Mouse (Mus musculus) neural tube, embryonic 13.5 days (tissue): Measurements from ENCODE around the gene Vpreb1. TPM values are rescaled to one million over a fixed set of nuclear protein-coding genes. Genes with fewer than 3 reads are reported as not detected.

Source experiments
- ATAC-seq: fragments of 200-750 bp; cut with Nextera tagmentation; 2 replicates; pipeline ENCODE4 v1.8.0; 2017; ENCODE audit warnings: low read depth, mild to moderate bottlenecking, moderate TSS enrichment, moderate library complexity
- H3K27ac ChIP-seq: fragments of 300-500 bp; sonication (generic); replicated peaks from 2 replicates; pipeline ENCODE4 v1.5.1; 2015; ENCODE audit warnings: moderate library complexity, mild to moderate bottlenecking, inconsistent platforms
- H3K27me3 ChIP-seq: fragments of 300-500 bp; sonication (generic); 2 replicates; pipeline ENCODE4 v1.6.1; 2015; ENCODE audit warnings: mild to moderate bottlenecking, inconsistent platforms
- H3K36me3 ChIP-seq: fragments of 300-500 bp; sonication (generic); 2 replicates; pipeline ENCODE4 v1.6.1; 2015; ENCODE audit warnings: mild to moderate bottlenecking, inconsistent platforms
- H3K4me1 ChIP-seq: fragments of 300-500 bp; sonication (generic); replicated peaks from 2 replicates; pipeline ENCODE4 v1.6.1; 2015; ENCODE audit warnings: inconsistent platforms
- H3K4me2 ChIP-seq: fragments of 300-500 bp; sonication (generic); 2 replicates; pipeline ENCODE4 v1.6.1; 2015; ENCODE audit warnings: inconsistent platforms, mild to moderate bottlenecking, moderate library complexity
- H3K4me3 ChIP-seq: fragments of 300-500 bp; sonication (generic); 2 replicates; pipeline ENCODE4 v1.5.1; 2015; ENCODE audit warnings: mild to moderate bottlenecking, inconsistent platforms
- H3K9ac ChIP-seq: fragments of 300-500 bp; sonication (generic); 2 replicates; pipeline ENCODE4 v1.6.1; 2015; ENCODE audit warnings: moderate library complexity, mild to moderate bottlenecking, inconsistent platforms
- H3K9me3 ChIP-seq: fragments of 300-500 bp; sonication (generic); 2 replicates; pipeline ENCODE4 v1.6.1; 2016; ENCODE audit warnings: inconsistent platforms
- WGBS: fragments of 180-500 bp; shearing (Covaris S2); methylation state at CpG from one replicate; pipeline ENCODE4 v1.1.7; 2015; 5-methylcytosine and 5-hydroxymethylcytosine counted together
- polyA plus RNA-seq: library from polyadenylated mRNA; unstranded; fragments of >200 nt; fragmentation: Nextera tagmentation; extraction: Ambion mirVana; gene quantifications from 2 replicates; pipeline ENCODE4 v1.2.1, GENCODE M21; 2015

Gene Vpreb1
- polyA plus RNA-seq, 1 experiment from 2014 or later = 1.2 TPM

DNA sequence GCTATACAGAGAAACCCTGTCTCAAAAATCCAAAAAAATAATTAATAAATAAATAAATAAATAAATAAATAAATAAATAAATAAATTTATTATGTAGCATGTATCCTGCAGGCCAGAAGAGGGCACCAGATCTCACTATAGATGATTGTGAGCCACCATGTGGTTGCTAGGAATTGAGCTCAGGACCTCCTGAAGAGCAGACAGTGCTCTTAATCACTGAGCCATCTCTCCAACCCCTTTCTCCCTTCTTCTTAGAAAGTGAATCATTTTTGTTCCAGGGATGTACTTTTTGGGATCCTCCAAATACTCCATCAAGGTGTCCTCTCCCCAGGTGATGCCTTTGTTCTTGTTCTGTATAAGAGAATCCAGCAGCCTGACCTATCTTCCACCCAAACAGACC, 21.4 kb downstream of the Vpreb1 start:
- Histone ChIP-seq H3K4me3 (no peak overlapping the region), H3K4me1 (no peaks in the 10 kb centered on the region), H3K27me3 (no peaks in the 10 kb centered on the region), H3K4me2 (no peak overlapping the region), H3K9ac (no peak overlapping the region), H3K36me3 (no peaks in the 10 kb centered on the region), H3K27ac (no peak overlapping the region), H3K9me3 (0 out of 2 replicates have a peak, but pooled peaks cover 6% of the 10 kb centered on the region)
- ATAC-seq = no peak

DNA sequence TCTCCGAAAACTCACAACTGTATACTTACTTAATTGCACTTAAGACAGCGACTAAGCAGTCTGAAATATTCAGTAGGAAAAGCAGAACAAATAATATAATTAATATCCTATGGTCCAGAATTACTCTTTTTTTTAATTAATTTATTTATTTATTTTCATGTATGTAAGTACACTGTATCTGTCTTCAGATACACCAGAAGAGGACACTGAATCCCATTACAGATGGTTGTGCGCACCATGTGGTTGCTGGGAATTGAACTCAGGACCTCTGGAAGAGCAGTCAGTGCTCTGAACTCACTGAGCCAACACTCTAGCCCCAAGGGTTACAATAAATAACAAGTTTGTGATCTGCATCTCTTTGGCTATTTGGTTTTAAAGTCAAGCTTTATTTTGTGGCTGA, 41.0 kb downstream of the Vpreb1 start:
- Histone ChIP-seq H3K36me3 (no peaks in the 10 kb centered on the region), H3K9me3 (no peaks in the 10 kb centered on the region), H3K27ac (no peak overlapping the region), H3K4me2 (peak overlapping the region; percentile 84), H3K27me3 (no peaks in the 10 kb centered on the region), H3K9ac (no peak overlapping the region), H3K4me1 (0 out of 2 replicates have a peak, but pooled peaks cover 7% of the 10 kb centered on the region), H3K4me3 (peak overlapping the region; percentile 61; the same call in 1 of the 2 replicates)
- ATAC-seq = no peak
- WGBS = 86% methylated on average over 3 of the region's 3 CpGs

DNA sequence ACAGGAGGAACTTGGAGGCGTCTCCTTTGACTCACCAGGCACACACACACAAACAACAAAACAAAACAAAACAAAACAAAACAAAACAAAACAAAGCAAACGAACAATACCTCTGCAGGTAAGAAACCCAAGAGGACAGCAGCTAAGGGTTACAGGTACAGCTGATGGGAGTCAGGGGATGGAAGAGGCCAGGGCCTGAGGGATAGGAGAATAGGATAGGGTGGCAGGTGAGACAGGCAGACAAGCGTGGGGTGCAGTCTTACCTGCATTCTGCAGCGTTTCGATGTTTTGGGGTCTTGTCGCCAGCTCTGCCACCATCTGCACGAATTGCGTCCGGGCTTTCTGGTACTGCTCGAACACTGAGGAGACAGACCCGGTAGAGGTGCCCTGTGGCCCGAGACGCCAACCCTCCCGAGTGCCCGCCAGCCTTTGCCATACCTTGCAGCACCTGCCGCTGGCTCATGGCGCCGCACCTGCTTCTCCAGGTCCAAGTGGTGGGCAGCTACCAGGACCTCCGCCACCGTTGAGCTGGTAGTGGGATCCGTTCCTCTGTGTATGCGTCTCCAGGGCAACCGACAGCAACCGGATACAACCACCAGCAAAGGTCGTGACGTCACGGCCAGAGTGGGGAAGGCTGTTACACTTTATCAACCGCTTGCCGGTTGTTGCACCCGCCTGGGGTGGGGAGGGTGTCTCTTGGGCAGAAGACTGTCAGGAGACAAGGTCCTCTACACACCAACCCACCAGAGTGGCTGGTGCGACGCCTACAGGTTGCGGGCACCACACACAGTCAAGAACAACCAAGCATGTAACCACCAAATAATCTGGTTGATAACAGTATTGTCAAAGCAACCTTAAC, 41.7 kb downstream of the Vpreb1 start, which contains the start of gene Spag6l:
TSS of gene Spag6l (minus strand) at position 700 of the 859 bp plus-strand sequence.
- Histone ChIP-seq H3K4me1 (0 out of 2 replicates have a peak, but pooled peaks cover 7% of the 10 kb centered on the region), H3K27ac (no peak within 1 kb of the TSS), H3K27me3 (no peaks in the 10 kb centered on the region), H3K36me3 (no peaks in the 10 kb centered on the region), H3K4me3 (peak within 1 kb of the TSS; percentile 61), H3K9ac (peak within 1 kb of the TSS; percentile 70), H3K4me2 (peak within 1 kb of the TSS; percentile 84), H3K9me3 (no peaks in the 10 kb centered on the region)
- 7% methylated on average over 33 of the region's 33 CpGs for WGBS
- ATAC-seq = peak; percentile 97

DNA sequence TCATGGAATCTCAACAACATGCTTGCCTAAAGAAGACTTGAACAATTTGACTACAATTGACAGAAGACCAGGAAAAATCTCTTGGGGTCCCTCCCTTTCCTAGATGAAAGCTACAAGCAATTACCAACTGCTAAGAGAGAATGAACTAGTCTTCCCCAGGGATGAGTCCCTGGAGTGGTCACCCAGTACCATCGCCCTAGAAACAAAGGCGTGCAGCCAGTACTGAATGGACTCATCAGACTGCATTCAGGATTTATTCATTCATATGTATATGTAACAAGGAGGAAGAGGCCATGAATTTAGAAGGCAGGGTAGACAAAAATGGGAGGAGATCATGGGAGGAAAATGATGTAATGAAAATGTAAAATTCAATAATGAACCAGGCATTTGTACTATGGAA, 44.4 kb downstream of the Vpreb1 start:
- no peaks in the 10 kb centered on the region for H3K27me3 ChIP-seq
- 0 out of 2 replicates have a peak, but pooled peaks cover 7% of the 10 kb centered on the region for H3K4me1 ChIP-seq
- ATAC-seq = no peak
- WGBS = 87% methylated on average over 2 of the region's 2 CpGs
- no peaks in the 10 kb centered on the region for H3K36me3 ChIP-seq
- H3K27ac ChIP-seq = no peak overlapping the region
- no peak overlapping the region for H3K9ac ChIP-seq
- no peak overlapping the region for H3K4me2 ChIP-seq
- no peaks in the 10 kb centered on the region for H3K9me3 ChIP-seq
- H3K4me3 ChIP-seq = no peak overlapping the region

DNA sequence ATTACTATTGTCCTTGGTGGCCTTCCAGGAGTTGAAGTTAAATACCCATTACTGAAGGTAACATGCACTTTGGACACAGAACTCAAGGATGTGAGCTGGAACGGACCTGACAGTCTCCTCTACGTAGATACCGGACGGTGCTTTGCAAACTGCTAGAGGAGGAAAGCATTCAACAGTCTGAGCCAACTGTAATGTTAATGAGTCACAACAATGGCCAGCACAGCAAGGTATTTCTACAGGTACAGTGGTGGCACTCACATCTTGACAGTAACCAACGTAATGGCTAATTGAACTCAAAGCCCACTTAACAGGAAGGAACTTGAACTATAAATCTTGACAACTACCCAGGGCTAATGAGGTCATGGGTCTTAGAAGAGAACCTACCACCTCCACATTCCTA, 45.2 kb downstream of the Vpreb1 start:
- no peak overlapping the region for H3K9ac ChIP-seq
- H3K27me3 ChIP-seq = no peaks in the 10 kb centered on the region
- no peak overlapping the region for H3K27ac ChIP-seq
- H3K4me1 ChIP-seq = 0 out of 2 replicates have a peak, but pooled peaks cover 7% of the 10 kb centered on the region
- no peak overlapping the region for H3K4me2 ChIP-seq
- no peak overlapping the region for H3K4me3 ChIP-seq
- WGBS = 44% methylated on average over 5 of the region's 5 CpGs
- ATAC-seq = no peak
- no peaks in the 10 kb centered on the region for H3K36me3 ChIP-seq
- no peaks in the 10 kb centered on the region for H3K9me3 ChIP-seq

Other genes with a start within 250 kb of the Vpreb1 start
- 0.22 TPM in 1 of 2 replicates, not detected in the other for gene Olfr19, start 194.4 kb downstream of the Vpreb1 start, polyA plus RNA-seq
- gene Spag6l, start 41.4 kb downstream of the Vpreb1 start, polyA plus RNA-seq = 9.7 and 10.5 TPM in 2 replicates
- 0.22 TPM in 1 of 2 replicates, not detected in the other for gene Igll1, start 6.9 kb downstream of the Vpreb1 start, polyA plus RNA-seq
- gene Top3b, start 107 bp downstream of the Vpreb1 start, polyA plus RNA-seq = 65.0 and 66.5 TPM in 2 replicates
- gene Ppm1f, start 25.6 kb upstream of the Vpreb1 start, polyA plus RNA-seq = 22.7 and 24.7 TPM in 2 replicates
- 174 and 180 TPM in 2 replicates for gene Mapk1, start 112.5 kb upstream of the Vpreb1 start, polyA plus RNA-seq
- gene Ypel1, start 198.9 kb upstream of the Vpreb1 start, polyA plus RNA-seq = 81.2 and 94.0 TPM in 2 replicates
- gene Ppil2, start 240.4 kb upstream of the Vpreb1 start, polyA plus RNA-seq = 154 and 157 TPM in 2 replicates